Mouse (Mus musculus): Measurements from ENCODE around the gene Nptx2.

The Nptx2 gene

DNA sequence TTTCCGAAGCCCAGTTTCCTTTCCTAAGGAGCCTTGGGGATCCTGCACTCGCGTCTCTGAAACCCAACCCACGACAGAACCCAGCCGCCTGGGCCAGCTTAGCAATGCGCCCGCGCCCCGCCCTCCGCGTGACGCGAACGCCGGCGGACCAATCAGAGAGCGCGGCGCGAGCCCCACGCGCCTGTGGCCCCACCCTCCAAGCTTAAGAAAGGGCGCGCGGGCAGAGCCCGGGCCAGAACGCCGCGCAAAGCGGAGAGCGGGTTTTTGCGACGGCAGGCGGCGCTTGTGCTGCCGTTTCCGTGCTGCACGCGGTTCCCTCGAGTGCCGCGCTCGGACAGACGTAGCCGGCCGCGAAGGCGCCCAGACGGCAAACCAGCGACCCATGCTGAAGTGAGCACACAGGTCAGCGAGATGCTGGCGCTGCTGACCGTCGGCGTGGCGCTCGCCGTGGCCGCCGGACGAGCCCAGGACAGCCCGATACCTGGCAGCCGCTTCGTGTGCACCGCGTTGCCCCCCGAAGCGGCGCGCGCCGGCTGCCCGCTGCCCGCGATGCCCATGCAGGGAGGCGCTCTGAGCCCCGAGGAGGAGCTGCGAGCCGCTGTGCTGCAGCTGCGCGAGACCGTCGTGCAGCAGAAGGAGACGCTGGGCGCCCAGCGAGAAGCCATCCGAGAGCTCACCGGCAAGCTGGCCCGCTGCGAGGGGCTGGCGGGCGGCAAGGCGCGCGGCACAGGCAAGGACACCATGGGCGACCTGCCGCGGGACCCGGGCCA lies at the start of gene Nptx2:
Gene Nptx2, plus strand, starts transcription at position 250 of the 770 bp plus-strand sequence.
- no peak for DNase-seq (ENCODE audit: low read depth)

DNA sequence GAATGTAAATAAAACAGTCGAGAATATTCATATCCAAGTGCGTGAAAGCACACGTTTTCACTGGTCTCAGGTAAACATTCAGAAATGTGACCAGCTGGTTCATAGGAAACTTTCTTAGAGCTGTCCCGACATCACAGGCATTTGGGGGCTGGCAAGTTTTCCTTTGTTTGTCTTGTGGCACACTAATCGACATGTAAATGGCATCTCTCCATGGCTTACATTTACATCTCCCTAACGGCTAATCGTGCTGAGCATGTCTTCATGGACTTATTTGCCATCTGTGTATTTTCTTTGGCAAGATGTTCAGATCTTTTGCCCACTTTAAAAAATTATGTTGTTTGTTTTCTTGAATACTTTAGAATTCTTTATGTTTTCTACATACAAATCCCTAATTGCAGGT lies 49.2 kb upstream of the Nptx2 start:
- no peak for DNase-seq (ENCODE audit: low read depth)

- DNase-seq (ENCODE audit: low read depth) = no peak
Measured at GRCm38 (mm10) chr5:144504239-144504638, 41.5 kb upstream of the Nptx2 start.

DNA sequence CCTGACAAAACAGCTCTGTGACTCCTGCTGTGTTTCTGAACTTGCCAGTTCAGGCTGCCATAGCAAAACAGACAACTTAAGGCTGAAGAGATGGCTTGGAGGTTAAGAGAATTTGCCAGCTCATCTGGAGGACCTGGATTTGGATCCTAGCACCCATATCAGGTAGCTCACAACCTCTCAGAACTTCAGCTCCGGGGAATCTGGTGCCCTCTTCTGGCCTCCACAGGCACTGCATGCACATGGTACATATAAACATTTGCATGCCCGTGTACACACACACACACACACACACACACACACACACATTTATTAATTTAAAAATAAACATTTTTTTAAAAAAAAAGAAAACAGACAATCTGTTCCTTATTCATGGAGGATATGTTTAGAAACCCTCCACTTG lies 40.0 kb upstream of the Nptx2 start:
- DNase-seq (ENCODE audit: low read depth) = no peak

GRCm38 (mm10) chr5:144506156-144506555 lies 39.5 kb upstream of the Nptx2 start:
- no peak for DNase-seq (ENCODE audit: low read depth)

DNA sequence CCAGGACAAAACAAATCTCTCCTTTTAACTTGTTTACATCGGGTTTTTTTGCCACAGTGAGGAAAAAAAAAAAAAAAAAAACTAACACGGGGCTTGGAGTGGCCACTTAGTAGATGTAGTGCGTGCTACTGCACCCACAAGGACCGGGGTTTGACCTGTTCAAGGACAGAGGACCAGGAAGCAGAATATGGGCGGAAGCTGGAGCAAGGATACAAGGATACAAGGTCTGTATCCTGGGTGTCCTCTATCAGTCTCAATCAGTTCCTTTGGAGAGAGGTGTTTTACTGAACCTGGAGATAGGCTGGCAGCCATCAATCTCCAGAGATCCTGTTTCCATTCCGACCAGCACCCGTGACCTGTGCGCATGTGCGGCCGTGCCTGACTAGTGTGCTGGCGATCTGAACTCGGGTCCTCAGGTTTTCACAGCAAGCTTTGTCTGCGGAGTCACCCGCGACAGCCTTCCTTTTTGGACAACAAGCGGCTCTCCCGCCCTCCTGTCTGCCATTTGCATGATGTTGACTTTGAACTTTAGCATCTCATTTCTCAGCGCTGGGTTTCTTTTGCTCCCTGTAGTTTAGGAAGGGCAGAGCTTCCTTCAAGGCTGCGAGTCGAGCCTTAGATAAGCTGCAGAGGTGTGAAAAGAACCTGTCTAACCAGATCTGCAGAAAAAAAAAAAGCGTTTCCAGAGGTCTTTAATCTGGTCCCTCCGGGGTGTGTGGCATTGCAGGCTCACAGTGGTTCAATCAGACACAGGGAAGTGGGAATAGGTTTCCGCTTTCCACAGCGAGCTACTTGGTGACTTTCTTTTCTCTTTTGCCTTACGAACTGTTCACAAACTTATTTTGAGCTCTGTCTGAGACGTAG lies 38.8 kb upstream of the Nptx2 start:
- DNase-seq (ENCODE audit: low read depth) = no peak

DNA sequence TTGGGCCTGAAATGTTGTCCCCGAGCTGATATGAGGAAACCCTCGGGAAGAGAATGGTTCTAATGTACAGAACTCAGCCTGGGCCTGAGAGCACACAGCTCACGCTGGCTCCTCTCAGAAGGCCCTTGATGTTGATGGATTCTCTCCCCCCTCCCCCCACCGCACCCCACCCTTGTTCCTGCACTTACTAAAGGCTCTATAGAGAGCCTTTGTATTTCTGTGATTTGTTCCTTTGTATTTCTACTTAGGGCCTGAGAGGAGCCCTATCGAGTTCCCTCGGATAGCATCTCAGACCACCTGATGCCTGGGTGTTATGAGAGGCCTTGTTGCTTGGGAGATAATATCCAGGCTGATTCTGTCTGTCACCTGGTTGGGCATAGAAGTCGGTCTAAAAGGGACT lies 36.3 kb upstream of the Nptx2 start:
- DNase-seq (ENCODE audit: low read depth) = no peak

DNA sequence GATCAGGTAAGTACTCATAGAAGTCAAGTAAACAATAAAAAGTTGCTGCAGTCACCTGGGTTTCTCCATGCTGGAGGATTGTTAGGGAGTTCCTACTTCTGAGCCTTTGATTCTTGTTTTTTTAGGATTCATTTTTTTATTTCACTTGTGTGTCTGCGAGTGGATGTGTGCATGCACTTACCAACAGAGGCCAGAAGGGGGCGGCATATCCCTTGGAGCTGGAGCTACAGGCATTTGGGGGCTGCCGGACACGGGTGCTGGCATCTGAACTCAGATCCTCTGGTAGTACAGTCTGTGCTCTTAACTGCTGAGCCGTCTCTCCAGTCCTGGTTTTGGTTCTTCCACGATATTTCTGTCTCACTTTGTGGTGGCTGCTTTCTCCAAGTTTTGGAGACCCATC lies 31.0 kb upstream of the Nptx2 start:
- DNase-seq (ENCODE audit: low read depth) = no peak

- DNase-seq (ENCODE audit: low read depth) = no peak
Measured at GRCm38 (mm10) chr5:144515241-144515640, 30.5 kb upstream of the Nptx2 start.

- DNase-seq (ENCODE audit: low read depth) = no peak
Measured at GRCm38 (mm10) chr5:144520096-144520495, 25.6 kb upstream of the Nptx2 start.

GRCm38 (mm10) chr5:144524774-144525173 lies 20.9 kb upstream of the Nptx2 start:
- no peak for DNase-seq (ENCODE audit: low read depth)

DNA sequence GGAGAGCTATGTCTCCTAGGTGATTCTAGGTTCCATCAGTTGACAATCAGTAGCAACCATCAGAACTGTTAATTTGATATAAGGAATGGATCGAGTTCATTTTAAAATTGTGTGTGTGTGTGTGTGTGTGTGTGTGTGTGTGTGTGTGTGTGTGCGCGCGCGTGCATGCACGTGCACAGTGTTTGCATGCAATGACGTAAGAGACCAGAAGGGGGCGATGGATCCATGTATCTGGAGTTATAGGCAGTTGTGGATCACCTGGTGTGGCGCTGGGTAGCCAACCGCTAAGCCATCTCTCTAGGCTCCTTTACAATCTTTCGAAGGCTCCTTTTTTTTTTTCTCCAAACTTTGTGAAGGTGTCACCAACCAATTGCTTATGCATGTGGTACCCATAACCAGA lies 16.6 kb upstream of the Nptx2 start:
- DNase-seq (ENCODE audit: low read depth) = no peak

DNA sequence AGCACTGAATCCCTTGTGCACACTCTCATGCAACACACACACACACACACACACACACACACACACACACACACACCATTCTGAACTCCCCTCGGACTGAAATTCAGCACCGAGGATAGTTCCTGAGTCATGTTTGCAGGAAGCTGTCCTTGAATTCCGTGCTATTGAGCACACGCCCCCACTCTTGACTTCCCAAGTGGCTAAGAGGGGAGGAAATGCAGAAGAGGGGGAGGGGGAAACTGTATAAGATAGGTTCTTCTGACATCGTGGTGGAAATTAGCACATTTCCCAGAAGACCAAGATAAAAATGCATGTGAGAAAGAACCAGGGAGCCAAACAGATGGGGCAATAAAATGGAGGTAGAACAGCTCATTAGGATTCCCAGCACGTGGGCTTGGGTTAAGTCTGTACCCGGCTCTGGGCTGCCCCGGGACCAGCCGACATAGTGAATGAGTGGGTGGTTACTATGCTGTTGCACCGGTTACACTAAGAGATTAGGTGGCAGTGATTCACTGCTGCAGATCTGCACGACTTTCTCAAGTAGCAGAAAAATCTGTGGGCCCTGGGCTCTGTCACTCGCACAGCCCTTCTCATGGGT lies 2.9 kb upstream of the Nptx2 start:
- DNase-seq (ENCODE audit: low read depth) = no peak

DNA sequence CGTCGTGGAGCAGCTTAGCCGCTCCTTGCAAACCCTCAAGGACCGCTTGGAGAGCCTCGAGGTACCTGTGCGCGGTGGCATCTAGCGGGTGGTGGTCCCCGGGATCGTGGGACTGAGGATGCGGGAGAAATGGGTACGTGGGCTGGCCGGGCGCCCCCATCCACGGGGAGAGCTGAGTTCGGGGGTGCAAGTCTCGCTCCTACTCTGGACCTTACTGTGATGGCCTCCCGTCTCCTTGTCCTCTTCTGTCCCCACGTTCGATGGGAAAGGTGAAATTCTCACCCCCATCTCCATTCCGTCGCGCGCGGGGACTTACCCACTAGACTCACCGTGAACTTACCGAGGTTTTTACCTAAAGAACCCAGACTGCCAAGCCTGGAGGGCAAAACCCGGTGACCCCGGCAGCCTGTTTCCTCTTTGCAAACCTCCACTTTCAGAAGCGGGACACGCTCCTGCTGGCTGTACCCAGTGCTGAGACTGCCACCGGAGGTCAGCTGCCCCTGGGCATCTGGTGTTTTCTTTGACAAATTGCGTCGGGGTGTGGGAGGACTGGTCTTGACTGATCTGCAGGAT lies 807 bp downstream of the Nptx2 start:
- no peak for DNase-seq (ENCODE audit: low read depth)

GRCm38 (mm10) chr5:144547333-144547878 lies 1.7 kb downstream of the Nptx2 start:
- DNase-seq (ENCODE audit: low read depth) = no peak

DNA sequence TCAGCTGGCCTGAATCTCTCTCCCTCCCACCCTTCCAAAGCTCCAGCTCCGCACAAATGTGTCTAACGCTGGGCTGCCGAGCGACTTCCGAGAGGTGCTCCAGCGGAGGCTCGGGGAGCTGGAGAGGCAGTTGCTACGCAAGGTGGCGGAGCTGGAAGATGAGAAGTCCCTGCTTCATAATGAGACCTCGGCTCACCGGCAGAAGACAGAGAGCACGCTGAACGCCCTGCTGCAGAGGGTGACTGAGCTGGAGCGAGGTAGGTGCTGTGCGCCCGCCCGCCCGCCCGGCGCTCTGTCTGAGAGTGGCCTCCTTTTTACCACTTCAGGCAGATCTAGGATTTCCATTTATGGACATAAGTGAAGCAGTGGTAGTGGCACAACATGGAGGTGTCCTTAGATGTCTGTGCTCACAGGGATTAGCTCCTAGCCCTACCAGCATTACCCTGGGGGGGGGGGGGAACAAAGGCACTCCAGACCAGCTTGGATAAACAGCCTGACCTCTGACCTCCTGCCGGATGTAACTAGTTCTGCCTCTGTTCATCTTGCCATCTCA lies 2.5 kb downstream of the Nptx2 start:
- no peak for DNase-seq (ENCODE audit: low read depth)

DNA sequence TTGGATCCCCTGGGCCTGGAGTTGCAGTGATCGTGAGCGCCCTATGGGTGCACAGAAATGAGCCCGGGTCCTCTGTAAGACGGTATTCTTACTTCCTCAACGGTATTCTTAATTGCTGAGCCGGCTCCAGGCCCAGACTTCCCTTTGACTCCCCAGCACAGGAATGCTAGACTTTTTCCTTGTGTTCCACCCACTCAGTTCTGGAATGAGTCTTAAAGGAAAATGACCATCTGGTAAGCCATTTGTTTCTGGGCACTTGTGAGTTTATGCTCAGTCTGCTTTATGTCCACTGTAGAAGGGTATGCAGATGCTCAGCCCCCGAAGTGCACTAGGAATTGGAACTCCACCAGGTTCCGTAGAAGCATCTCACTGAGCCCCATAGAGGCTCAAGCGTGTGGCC lies 4.3 kb downstream of the Nptx2 start:
- no peak for DNase-seq (ENCODE audit: low read depth)

GRCm38 (mm10) chr5:144550622-144551137 lies 5.0 kb downstream of the Nptx2 start:
- DNase-seq (ENCODE audit: low read depth) = no peak

DNA sequence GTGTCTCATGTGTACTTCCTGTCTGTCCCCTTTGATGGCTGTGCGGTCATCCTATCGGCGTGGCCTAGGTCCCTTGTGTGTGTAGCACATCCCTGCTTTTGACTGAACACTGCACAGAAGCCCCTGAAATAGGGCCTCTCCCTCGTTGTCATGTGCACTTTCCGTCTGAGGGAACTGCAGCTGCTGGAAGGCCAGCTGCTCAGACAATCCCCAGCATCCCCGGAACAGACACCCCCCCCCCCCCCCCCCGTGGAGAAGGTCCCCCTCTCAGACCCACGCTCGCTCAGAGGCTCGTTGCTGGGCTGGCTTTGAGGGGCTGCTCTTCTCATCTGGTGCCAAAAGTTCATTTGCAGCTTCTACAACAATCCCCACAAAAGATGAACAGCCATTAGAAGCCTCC lies 11.0 kb downstream of the Nptx2 start:
- DNase-seq (ENCODE audit: low read depth) = no peak

- no peak for DNase-seq (ENCODE audit: low read depth)
Measured at GRCm38 (mm10) chr5:144557363-144557762, 11.7 kb downstream of the Nptx2 start.

GRCm38 (mm10) chr5:144558481-144558880 lies 12.8 kb downstream of the Nptx2 start:
- DNase-seq (ENCODE audit: low read depth) = no peak

- no peak for DNase-seq (ENCODE audit: low read depth)
Measured at GRCm38 (mm10) chr5:144565739-144566138, 20.0 kb downstream of the Nptx2 start.
